Mouse (Mus musculus): ENCODE measurements at regions not wholly inside any gene's neighbourhood (a gene's known extent, or its start where the extent isn't known, plus 50 kb on each side); places are given as distances from the start of the nearest gene placed in this dataset.

DNA sequence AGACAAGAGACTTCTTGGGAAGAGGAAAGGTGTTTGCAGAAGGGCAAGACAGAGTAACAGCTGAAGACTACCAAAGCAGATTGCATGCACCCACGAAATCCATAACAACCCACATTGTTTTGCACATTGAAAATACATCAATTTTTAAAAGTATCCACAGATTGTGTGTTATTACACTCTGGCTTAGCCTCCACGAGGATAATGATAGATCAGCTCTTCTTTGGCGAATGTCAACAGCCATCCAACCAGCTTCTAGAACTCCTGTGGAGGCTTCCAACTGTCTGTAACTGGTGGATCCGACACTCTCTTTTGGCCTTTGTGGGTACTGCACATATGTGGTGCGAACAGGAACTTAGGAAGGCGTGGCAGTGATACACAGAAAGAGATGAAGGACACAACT, 54.6 kb upstream of the Lyplal1 start:
- TF ChIP-seq POLR2AphosphoS5 (IDR thresholded peaks at IDR 0.05; ENCODE audit: borderline replicate concordance, low read depth, low read length) = no peak
- no peak for TF ChIP-seq ETS1 (IDR thresholded peaks at IDR 0.05; ENCODE audit: low read depth, low read length)
- no peak for TF ChIP-seq E2F4 (IDR thresholded peaks at IDR 0.05; ENCODE audit: borderline replicate concordance, low read depth, low read length)
- TF ChIP-seq CTCF (IDR thresholded peaks at IDR 0.05 in 2 of 3, conservative IDR thresholded peaks at IDR 0.05 in 1 of 3; ENCODE audit: control insufficient read depth in 1 of 3, insufficient read depth in 1 of 3, low read depth in 2 of 3, low read length in 3 of 3, poor library complexity in 1 of 3, severe bottlenecking in 1 of 3) = no peak
- TF ChIP-seq MAX (IDR thresholded peaks at IDR 0.05; ENCODE audit: low read length) = no peak
- TF ChIP-seq POLR2AphosphoS2 (IDR thresholded peaks at IDR 0.05; ENCODE audit: low read length) = no peak
- no peak for TF ChIP-seq POLR2A (IDR thresholded peaks at IDR 0.05; ENCODE audit: control insufficient read depth in 1 of 2, insufficient read depth in 1 of 2, low read depth in 1 of 2, low read length in 2 of 2, poor library complexity in 1 of 2)
- TF ChIP-seq KAT2A (conservative IDR thresholded peaks at IDR 0.05; ENCODE audit: low read depth, low read length) = no peak
- TF ChIP-seq MXI1 (IDR thresholded peaks at IDR 0.05; ENCODE audit: low read depth, low read length) = no peak
- no peak for TF ChIP-seq NRF1 (IDR thresholded peaks at IDR 0.05; ENCODE audit: insufficient read depth, low read depth, low read length, poor library complexity, severe bottlenecking)
- no peak for TF ChIP-seq EP300 (IDR thresholded peaks at IDR 0.05; ENCODE audit: low read depth in 1 of 2, low read length in 2 of 2)

Data from MEL (cell line).